Mouse (Mus musculus): ENCODE results near the gene Cfap97. TPM values are rescaled to one million over a fixed set of nuclear protein-coding genes. Genes with fewer than 3 reads are reported as not detected.

Cfap97 gene
- polyA plus RNA-seq, 1 experiment from 2014 or later = 12.5 TPM

DNA sequence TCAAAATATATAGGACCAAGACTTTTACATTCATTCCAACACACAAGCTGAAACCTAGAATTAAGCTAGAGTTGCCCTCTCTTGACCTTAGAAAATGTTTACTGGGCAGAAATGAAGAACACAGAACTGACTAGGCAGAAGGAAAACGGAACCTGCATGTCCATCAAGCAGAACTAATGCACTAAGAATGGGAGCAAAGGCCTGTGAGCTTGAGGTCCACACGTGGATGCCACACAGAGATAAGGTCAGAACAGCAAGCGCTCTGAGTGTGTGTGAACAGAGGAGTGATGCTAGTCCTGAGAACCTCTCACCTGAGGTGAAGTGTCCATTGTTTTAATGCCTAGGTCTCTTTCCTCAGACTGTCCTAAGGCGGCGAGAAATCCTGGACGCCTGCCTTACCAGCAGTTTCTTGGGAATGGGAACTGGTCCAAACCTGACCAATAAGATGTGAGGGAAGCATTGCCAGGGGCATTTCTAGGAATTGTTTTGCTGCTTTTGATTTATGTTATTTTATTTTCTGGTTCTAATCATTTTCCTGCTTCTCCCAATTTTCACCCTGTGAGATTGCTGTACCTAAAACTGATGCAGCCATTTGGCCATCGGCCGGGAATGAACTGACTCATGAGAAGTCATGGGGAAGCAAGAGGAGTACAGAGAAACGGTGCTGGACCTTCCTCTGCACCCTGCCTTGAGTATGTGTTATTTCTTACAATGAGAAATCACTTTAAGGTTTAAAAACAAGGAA lies 11.0 kb upstream of the Cfap97 start:
- 75% methylated on average over 9 of the region's 9 CpGs for WGBS (ENCODE audit: insufficient replicate concordance)
- H3K9me3 ChIP-seq (replicated peaks) = no peaks in the 10 kb centered on the region

DNA sequence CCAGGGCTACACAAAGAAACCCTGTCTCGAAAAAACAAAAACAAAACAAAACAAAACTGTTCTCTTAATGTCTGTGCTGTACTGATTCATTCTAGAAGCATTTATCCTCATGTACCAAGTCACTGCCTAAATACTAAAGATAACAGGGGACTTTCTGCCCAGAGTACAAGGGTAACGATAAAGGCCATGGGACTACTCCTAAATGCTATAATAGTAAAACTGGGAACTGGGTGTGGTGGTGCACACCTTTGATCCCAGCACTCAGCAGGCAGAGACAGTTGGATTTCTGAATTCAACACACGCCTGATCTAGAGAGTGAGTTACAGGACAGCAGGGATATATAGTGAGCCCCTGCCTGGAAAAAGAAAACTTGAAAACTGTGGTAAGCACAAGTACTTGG lies 9.9 kb upstream of the Cfap97 start:
- no peak for ATAC-seq
- no peak overlapping the region for H3K4me3 ChIP-seq
- no peaks in the 10 kb centered on the region for H3K36me3 ChIP-seq
- H3K9me3 ChIP-seq (replicated peaks) = no peaks in the 10 kb centered on the region
- no peaks in the 10 kb centered on the region for H3K27me3 ChIP-seq (replicated peaks)
- WGBS (ENCODE audit: insufficient replicate concordance) = 72% methylated on average over 3 of the region's 3 CpGs
- H3K27ac ChIP-seq = no peak overlapping the region
- H3K4me2 ChIP-seq = no peak overlapping the region
- H3K4me1 ChIP-seq = peaks cover 27% of the 10 kb centered on the region
- H3K9ac ChIP-seq = no peak overlapping the region

More for the DNA sequence above, 11.0 kb upstream of the Cfap97 start:
- Histone ChIP-seq H3K27me3 (replicated peaks) (no peaks in the 10 kb centered on the region), H3K9ac (no peak overlapping the region), H3K4me3 (no peak overlapping the region), H3K27ac (no peak overlapping the region), H3K4me2 (no peak overlapping the region), H3K36me3 (no peaks in the 10 kb centered on the region), H3K4me1 (peaks cover 22% of the 10 kb centered on the region)
- ATAC-seq = no peak

DNA sequence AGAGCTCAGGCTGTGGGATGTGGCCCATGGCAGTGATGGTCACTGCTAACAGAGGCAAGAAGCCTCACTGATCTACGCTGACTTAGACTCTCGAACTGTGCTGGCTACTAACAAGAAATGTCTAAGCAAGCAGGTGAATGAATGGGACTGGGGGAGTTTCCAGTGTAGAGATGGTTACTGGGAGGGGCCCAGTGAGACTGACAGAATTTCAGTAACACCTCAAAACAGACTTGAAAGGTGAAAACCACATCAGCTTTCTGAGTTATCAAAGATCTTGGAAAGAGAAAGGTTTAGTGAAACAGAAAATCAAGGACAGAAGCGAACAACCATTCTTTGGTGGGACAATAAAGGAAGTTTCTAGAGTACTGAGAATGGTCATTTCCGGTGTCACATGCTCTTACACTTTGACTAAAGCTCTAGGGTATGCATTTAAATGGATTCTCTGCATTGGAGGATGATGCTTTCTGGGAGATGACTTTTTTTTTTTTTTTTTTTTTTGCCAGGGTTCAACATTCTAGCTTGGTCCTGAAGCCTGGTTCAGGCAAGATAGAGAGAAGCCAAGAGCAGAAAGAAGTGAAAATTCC lies 9.0 kb upstream of the Cfap97 start:
- H3K27ac ChIP-seq = no peak overlapping the region
- ATAC-seq = no peak
- no peaks in the 10 kb centered on the region for H3K36me3 ChIP-seq
- H3K9me3 ChIP-seq (replicated peaks) = no peaks in the 10 kb centered on the region
- WGBS (ENCODE audit: insufficient replicate concordance) = 84% methylated on average over 4 of the region's 4 CpGs
- peaks cover 27% of the 10 kb centered on the region for H3K4me1 ChIP-seq
- H3K4me2 ChIP-seq = no peak overlapping the region
- no peak overlapping the region for H3K9ac ChIP-seq
- no peak overlapping the region for H3K4me3 ChIP-seq
- no peaks in the 10 kb centered on the region for H3K27me3 ChIP-seq (replicated peaks)

DNA sequence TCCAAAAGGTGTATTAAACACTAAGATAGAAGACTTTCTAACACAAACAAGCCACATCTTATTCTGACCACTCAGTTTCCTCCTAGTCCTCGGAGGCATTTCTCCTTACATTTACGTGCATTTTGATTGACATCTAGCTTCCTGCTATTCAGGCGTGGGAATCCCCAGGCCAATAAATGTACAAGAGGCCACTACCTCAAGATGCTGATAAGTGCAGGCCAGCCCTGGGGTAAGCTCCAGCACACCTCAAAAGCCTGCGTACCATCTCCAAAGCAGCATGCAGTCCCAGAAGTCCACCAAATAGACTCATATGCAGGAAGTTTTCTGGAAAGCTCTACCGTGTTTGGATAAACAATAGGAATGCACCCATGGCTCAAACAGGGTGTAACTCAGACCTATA lies 8.1 kb upstream of the Cfap97 start:
- WGBS (ENCODE audit: insufficient replicate concordance) = 36% methylated on average over 5 of the region's 5 CpGs
- Histone ChIP-seq H3K9ac (no peak overlapping the region), H3K4me3 (no peak overlapping the region), H3K36me3 (no peaks in the 10 kb centered on the region), H3K4me1 (peaks cover 27% of the 10 kb centered on the region), H3K27ac (no peak overlapping the region), H3K9me3 (replicated peaks) (no peaks in the 10 kb centered on the region), H3K4me2 (no peak overlapping the region), H3K27me3 (replicated peaks) (no peaks in the 10 kb centered on the region)
- ATAC-seq = peak; percentile 40

DNA sequence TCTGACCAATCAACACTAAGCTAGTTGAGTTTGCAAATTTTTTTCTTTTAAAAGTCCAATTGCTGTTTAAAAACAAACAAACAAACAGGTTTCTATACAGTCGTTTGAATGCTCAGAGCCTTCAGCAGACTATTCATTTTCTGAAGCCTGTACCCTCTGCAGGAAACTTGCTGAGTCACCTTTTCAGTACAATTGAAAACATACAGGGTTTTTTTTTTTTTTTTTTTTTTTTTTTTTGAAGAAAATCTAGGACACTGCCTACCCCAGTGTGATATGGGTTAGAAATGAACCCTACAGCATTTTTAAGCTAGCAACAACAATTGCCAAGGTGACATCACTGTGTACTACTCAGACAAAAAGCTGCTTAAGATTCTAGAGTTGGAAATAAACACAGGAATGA lies 7.6 kb upstream of the Cfap97 start:
- H3K4me2 ChIP-seq = no peak overlapping the region
- no peak overlapping the region for H3K27ac ChIP-seq
- no peak overlapping the region for H3K9ac ChIP-seq
- WGBS (ENCODE audit: insufficient replicate concordance) = 10% methylated on average over 1 of the region's 1 CpGs
- 0 out of 2 replicates have a peak, but pooled peaks have one; percentile 36 for ATAC-seq
- H3K4me3 ChIP-seq = no peak overlapping the region
- no peaks in the 10 kb centered on the region for H3K9me3 ChIP-seq (replicated peaks)
- H3K4me1 ChIP-seq = peaks cover 31% of the 10 kb centered on the region
- H3K36me3 ChIP-seq = no peaks in the 10 kb centered on the region
- H3K27me3 ChIP-seq (replicated peaks) = no peaks in the 10 kb centered on the region

DNA sequence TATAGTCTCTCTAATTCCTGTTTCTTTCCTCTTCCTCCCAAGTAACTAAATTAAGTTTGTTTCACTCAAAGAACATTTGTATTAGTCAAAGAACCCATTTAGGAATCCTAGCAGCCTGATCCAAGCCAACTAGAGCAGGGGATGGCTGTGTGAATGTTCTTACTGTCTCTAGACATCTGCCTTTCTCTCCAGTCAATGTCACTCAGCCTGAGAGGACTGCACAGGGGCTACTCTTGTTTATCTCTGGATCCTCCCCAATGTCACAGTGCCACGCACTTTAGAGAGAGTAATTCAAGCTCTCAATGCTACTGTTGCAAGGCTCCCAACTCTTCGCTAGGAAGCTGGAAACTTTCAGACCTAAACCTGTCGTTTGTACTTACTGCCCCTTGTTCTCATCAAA lies 5.4 kb upstream of the Cfap97 start:
- Histone ChIP-seq H3K4me2 (no peak overlapping the region), H3K36me3 (no peaks in the 10 kb centered on the region), H3K4me3 (no peak overlapping the region), H3K27ac (no peak overlapping the region), H3K9me3 (replicated peaks) (no peaks in the 10 kb centered on the region), H3K27me3 (replicated peaks) (no peaks in the 10 kb centered on the region), H3K4me1 (peaks cover 49% of the 10 kb centered on the region), H3K9ac (no peak overlapping the region)
- ATAC-seq = no peak
- WGBS (ENCODE audit: insufficient replicate concordance) = 44% methylated on average over 3 of the region's 3 CpGs

DNA sequence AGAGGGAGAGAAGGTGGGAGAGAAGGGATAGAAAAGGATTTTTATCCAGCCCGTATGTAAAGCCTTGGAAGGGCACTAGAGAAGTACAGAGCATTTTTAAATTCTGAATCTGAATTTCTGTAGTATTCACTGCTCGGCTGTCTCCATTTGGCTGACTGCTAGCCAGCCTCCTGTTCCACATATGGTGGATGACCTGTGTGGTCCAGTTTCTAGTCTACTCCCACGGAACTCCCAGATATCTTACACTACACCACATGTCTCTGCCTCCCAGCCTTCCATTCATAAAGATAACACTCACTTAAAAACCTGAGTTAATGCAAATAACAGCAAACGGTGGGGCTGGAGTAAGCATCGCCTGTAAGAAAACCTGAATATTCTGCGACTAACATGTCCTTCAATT lies 2.3 kb upstream of the Cfap97 start:
- H3K4me3 ChIP-seq = no peak overlapping the region
- no peak overlapping the region for H3K4me2 ChIP-seq
- H3K27me3 ChIP-seq (replicated peaks) = peaks cover 4% of the 10 kb centered on the region; the same call in 1 of the 2 replicates
- peaks cover 43% of the 10 kb centered on the region for H3K4me1 ChIP-seq
- no peaks in the 10 kb centered on the region for H3K36me3 ChIP-seq
- no peaks in the 10 kb centered on the region for H3K9me3 ChIP-seq (replicated peaks)
- H3K27ac ChIP-seq = no peak overlapping the region
- no peak overlapping the region for H3K9ac ChIP-seq
- WGBS (ENCODE audit: insufficient replicate concordance) = 74% methylated on average over 6 of the region's 6 CpGs
- no peak for ATAC-seq

DNA sequence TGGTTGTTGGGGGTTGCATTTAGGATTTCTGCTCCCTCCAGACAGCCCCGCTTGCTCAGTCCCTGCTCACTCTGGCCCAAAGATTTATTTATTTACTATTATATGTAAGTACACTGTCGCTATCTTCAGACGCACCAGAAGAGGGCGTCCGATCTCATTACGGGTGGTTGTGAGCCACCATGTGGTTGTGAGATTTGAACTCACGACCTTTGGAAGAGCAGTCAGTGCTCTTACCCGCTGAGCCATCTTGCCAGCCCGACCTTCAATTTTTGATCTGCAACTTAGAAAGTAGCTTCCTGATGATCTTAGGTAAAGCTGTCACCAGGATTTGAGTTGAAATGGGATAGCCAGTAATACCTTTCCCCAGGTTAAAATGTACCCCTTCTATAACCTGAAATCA lies 1.8 kb upstream of the Cfap97 start:
- Histone ChIP-seq H3K9ac (no peak overlapping the region), H3K27ac (no peak overlapping the region), H3K9me3 (replicated peaks) (no peaks in the 10 kb centered on the region), H3K4me2 (no peak overlapping the region), H3K27me3 (replicated peaks) (peaks cover 9% of the 10 kb centered on the region; the same call in 1 of the 2 replicates), H3K4me1 (peaks cover 39% of the 10 kb centered on the region), H3K36me3 (no peaks in the 10 kb centered on the region), H3K4me3 (no peak overlapping the region)
- WGBS (ENCODE audit: insufficient replicate concordance) = 73% methylated on average over 9 of the region's 9 CpGs
- ATAC-seq = no peak

DNA sequence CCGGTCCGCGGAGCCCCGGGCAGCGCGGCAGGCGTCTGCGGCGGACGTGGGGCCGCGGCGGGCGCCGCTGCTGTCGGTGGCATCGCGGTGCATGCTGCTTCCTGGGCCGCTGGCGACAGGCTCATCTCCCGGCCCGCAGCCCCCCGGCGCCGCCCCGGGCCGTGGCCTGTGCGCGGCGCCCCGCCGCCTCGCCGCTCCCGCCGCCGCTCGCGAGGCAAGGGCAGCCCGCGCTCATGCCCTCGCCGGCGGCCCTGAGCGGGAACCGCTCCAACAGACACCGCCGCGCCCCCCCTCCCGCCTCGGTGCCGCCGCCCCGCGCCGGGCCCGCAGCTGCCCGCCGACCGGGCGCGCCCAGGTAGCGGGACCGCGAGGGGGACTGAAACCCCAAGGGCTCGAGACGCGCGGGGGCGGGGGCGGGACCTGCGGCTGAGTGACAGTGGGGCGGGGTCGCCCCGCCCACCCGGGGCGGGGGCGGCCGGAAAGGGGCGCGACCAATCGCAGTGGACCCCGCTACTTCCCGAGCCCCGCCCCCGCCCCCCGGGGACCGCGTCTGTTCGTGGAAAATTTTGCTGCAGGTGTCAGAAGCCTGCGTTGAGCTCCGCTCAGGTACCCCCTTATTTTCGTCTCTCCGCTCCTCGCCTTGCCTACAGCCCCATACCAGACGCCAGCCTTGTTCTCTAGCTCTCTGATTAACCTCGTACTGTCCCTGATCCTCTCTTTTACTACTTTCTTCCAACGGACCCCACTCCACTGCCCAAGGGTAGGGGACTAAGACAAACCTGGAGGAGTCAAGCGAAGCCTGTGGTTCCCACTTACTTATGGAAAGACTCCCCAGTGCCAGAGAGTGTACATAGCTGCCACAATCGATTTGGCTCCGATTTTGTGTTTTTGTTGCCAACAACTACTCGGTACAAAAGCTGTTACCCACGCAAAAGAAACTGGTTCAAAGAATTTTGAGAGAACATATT lies 777 bp downstream of the Cfap97 start, which contains the start of gene Snx25:
Gene Snx25 (minus strand): TSS at position 96 of the 968 bp plus-strand sequence.
- Histone ChIP-seq H3K9ac (peak within 1 kb of the TSS; percentile 86), H3K27ac (peak within 1 kb of the TSS; percentile 70), H3K4me1 (peaks cover 34% of the 10 kb centered on the region), H3K4me2 (peak within 1 kb of the TSS; percentile 100), H3K4me3 (peak within 1 kb of the TSS; percentile 86), H3K36me3 (no peaks in the 10 kb centered on the region), H3K27me3 (replicated peaks) (peaks cover 12% of the 10 kb centered on the region; the same call in 1 of the 2 replicates), H3K9me3 (replicated peaks) (no peaks in the 10 kb centered on the region)
- WGBS (ENCODE audit: insufficient replicate concordance) = 3% methylated on average over 77 of the region's 103 CpGs
- ATAC-seq = peak; percentile 88

DNA sequence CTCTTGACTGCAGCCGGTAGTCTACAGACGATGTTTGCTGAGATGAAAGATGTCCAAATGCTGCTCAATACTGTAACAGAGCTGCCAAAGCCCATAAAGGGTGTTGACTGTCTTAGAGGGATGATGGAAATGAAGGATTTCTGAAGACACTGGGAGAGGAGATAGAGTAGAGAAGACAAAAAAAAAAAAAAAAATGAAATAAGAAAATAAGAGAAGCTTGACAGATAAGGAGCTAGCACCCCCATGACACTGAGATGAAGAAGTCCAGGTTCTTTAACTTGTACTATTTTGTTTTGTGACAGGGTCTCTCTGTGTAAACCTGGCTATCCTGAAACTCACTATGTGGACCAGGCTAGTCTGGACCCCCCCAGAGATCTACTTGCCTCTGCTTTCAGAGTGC lies 1.5 kb downstream of the Cfap97 start:
- H3K9me3 ChIP-seq (replicated peaks) = no peaks in the 10 kb centered on the region
- whole genome bisulfite sequencing (ENCODE audit: insufficient replicate concordance) = 24% methylated on average over 2 of the region's 2 CpGs
- ATAC-seq = no peak
- no peaks in the 10 kb centered on the region for H3K36me3 ChIP-seq
- peaks cover 12% of the 10 kb centered on the region; the same call in 1 of the 2 replicates for H3K27me3 ChIP-seq (replicated peaks)
- H3K4me1 ChIP-seq = peaks cover 34% of the 10 kb centered on the region
- H3K27ac ChIP-seq = no peak overlapping the region
- peak overlapping the region; percentile 86; the same call in 1 of the 2 replicates for H3K9ac ChIP-seq
- H3K4me2 ChIP-seq = peak overlapping the region; percentile 100
- peak overlapping the region; percentile 86 for H3K4me3 ChIP-seq

DNA sequence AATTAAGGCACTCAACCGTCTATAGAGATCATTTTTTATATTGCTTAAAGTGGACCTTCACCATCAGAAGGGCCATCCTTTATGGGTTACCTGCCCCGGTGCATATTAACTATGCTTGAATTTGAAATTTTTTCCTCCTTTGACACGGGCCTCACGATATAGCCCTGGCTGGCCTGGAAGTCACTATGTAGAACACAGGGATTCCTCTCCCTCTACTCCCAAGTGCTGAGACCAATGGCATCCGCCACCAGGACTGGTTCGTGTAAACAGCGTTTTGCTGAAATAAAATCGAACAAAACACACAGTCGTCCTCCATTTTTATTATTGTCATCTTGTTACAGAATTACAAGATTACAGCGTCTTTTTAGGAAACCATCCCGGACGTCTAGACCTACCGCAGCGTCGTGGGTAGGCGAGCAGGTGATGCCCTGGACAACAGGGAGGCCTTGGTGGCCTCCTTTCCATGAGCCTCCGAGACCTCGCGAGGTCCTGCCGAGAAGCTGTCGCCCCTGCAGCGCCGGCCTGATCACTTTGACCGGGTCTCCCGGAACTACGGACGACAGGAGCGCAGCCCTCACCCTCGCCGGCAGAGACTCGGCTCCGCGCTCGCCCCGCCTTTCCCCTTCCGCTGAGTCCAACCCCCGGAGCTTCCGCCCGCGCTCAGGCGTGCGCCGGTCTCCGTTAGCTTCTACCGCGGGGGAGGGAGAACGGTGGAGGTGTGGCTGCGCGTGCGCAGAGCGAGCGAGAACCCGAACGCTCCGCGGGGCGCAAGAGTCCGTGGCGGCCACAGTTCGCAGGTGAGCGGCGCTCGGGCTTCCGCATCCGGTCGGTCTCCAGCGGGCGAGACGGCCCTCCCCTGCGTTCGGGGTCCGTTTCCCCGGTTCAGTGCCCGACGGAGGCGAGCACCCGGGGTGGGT lies 11.6 kb downstream of the Cfap97 start:
- Histone ChIP-seq H3K9me3 (replicated peaks) (no peaks in the 10 kb centered on the region), H3K9ac (peak overlapping the region; percentile 82), H3K4me3 (peak overlapping the region; percentile 76), H3K27me3 (replicated peaks) (no peaks in the 10 kb centered on the region), H3K4me1 (peaks cover 22% of the 10 kb centered on the region), H3K27ac (peak overlapping the region; percentile 84), H3K4me2 (peak overlapping the region; percentile 76), H3K36me3 (no peaks in the 10 kb centered on the region)
- ATAC-seq = peak; percentile 99
- WGBS (ENCODE audit: insufficient replicate concordance) = 2% methylated on average over 68 of the region's 77 CpGs
